Mouse (Mus musculus): ENCODE data around the gene Olfr424.
A peak's percentile ranks its signal among the peaks of the same experiment; 100 is the strongest.

Gene Olfr424

DNA sequence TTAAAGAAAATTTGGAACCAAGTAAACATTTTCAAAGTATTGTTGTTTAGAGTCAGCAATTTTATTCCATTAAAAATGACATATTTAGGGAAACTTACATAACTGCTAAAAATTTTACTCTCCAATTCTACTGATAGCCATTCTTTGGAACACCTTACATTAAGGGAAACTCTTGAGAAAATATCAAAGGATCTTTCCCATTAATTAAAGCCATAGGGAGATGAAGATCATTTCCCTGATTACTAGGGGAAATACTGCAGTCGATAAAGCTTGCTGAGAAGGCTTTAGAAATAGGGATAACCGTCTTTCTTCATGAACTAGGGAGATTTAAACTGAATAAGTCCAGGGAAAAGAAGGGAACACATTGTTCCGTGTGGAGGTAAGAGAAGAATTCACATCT, at the start of gene Olfr424:
Gene Olfr424 (plus strand): TSS at position 301 of the 400 bp plus-strand sequence.
- DNase-seq: no peak

DNA sequence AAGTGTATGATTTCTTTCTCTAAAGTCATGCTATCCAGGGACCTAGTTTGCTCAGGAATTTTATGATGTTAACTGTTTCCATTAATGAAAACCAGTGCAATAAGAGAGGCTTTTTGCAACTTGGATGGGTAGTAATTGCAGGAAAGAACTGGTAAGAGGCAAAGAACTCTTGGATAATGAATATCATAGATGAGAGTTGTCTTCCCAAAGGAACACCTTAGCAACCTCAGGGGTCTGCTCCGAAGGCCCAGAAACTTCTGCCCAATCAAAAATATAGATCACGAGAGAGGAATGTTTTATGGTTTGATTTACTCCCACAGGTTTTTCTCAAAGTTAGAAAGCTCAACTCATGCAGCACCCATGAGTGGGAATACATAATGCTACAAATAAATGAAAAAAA, 47.3 kb upstream of the Olfr424 start, which contains the start of gene Olfr429:
Gene Olfr429 (plus strand): TSS at position 301 of the 400 bp plus-strand sequence.
- no peak for DNase-seq

DNA sequence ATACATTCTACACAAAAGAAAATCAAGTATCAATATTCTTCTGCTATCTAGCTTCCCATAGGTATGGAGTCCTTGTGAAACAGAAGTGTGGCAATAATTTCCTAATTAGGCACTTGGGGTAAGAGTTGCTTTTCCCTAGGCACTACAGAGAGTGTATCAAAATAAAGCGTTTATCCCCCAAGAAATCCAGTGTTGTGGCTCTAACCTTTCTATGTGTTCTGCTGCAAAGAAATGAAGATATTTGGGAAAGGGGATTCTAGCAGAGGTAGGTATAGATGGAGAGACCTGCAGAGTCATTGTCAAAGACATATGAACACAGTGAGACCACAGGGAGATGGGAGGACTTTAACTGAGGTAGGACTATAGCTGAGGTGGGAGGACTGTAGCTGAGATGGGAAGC, 34.7 kb upstream of the Olfr424 start, which contains the start of gene Olfr427:
Gene Olfr427 (plus strand): TSS at position 301 of the 400 bp plus-strand sequence.
- DNase-seq: no peak

DNA sequence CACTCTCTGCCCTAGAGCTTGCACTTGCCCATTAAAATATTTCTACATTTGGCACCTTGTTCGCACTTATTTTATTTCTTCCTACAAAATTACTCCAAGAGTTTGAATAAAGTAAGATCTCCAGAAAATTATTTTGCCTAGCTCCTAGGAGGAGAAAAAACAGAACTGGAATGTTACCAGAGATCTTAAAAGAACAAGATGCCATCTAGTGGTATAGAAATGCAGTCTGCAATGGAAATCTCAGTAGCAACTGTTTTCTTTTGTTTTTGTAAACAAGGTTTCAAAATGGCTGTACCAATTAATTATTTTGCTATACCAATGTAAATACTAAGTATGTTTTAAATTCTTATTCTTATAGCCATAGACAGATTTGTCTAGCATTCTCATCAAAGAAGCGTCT, 27.6 kb upstream of the Olfr424 start:
- no peak for DNase-seq

DNA sequence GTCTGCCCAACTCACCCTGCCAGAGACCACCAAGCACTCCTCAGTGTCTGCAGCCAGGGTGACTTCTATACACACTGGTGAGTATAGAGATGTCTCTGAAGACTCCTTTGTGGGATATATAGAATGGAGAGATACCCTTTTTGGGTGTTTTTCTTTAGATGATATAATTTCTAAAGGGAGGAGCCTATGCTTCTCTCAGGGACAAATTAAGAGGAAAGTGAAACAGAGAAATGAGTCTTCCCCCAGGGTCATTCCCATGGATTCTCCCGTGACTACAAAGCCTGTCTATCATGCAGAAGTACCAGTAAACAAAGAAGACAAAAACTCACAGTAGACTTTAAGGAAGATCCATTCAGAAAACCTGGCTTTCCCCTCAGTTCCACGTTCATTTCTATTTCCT, 10.3 kb upstream of the Olfr424 start, which contains the start of gene Olfr231:
Gene Olfr231 (minus strand): TSS at position 101 of the 400 bp plus-strand sequence.
- DNase-seq: no peak

DNA sequence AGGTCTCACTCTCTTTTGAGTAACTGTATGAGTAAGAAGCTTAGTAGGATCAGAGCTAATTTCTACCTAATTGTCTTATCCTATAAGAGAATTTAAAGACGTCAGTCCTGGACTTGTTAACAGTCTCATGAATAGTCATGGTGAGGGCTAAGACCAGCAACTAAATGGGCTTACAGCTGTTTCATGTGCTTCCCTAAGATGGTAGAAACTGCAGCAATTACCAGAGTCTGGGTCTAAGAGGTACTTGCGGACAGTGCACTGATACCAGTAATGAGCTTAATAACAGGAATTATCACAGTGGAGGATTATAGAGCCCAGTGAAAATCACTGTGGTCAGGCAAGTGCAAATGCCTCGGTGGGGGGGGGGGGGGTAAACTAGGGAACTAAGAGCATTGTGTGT, 682 bp downstream of the Olfr424 start:
- DNase-seq: no peak

DNA sequence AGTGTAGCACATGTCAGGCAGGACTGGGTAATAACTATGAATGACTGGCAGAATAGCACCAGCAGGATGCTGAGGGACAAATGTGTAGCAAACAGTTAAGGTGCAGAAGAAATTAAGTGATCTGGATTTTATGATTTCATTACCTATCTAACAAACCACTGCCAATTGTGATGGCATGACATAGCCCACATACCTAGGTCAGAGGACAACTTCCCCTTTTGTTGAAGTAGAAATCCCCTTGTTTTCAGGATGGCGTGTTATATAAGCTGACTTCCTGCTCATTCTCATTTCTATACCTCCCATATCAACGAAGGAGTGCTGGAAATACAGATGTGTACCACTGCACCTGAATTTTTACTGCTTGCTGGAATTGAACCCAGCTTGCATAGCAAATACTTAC, 10.1 kb downstream of the Olfr424 start:
- DNase-seq: no peak

DNA sequence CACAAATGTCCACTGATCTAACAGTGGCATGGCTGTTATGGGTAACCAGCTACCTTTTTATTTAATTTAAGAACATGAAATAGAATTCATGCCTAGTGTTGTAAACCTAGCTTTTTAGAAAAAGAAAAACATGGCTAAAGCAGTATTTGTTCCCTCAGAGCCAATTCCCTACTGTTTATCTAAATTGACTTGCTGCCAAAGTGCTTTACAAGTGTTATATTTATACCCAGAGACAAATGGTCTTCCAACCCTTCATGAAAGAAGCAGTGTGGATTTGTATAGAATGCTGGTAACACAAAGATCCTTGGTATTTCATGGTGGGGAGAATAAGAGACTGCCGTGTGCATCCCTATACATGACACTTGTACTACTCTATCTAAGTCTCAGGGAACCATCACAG, 15.4 kb downstream of the Olfr424 start:
- no peak for DNase-seq

DNA sequence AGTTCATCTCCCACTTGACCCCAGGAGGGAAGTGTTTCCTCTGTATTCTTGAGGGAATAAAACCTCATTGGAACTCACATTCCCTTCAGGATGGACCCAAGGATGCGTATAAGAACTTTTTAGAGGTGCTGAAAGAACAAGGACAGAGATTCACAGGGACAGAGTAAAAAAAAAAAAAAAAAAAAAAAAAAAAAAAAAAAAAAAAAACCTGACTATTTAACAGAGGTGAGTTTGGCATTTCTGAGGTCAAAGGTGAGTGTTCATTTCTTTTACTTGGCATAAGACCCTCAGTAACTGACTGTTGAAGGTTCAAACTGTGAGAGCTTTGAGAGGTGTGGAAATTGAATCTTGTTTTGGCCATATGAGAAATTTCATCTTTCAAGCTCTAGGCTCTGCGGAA, 18.0 kb downstream of the Olfr424 start:
- DNase-seq: no peak

DNA sequence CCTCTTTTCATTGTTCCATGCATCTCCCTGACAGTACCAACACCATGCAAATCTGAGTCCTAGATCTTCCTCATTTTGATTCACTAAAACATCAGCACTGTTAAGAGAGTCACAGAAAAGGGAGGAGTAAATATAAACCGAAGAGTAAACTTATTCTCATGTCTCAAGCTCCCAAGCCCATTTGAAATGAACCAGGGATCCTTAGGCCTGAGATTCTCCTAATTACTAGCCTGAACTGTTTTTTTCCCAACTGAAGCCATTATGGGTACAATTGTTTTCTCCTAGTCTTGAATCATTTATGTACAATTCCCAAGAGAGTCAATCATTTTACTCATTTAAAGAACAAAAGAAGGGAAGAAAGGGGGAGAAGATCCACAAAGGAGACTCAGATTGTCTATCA, 24.0 kb downstream of the Olfr424 start, which contains the start of gene Olfr420:
Gene Olfr420 (plus strand): TSS at position 301 of the 400 bp plus-strand sequence.
- no peak for DNase-seq

DNA sequence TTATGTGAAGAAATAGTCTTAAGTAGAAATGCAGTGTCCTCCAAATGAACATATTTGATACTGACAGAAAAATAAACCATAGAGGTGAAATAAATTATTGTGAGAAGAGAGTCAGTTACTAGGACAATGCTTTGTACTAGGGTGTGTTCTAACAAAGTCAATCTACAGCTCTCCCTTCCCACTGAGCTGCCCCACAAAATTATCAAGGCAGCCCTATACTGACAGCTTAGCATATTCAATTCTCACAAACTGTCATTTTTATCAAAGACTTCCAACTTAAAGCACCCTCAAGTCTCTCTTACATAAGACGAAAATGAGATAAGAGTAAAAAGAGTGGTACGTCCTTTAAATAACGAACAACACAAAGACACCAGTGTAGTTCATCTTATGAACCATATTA, 26.3 kb downstream of the Olfr424 start:
- DNase-seq: no peak

DNA sequence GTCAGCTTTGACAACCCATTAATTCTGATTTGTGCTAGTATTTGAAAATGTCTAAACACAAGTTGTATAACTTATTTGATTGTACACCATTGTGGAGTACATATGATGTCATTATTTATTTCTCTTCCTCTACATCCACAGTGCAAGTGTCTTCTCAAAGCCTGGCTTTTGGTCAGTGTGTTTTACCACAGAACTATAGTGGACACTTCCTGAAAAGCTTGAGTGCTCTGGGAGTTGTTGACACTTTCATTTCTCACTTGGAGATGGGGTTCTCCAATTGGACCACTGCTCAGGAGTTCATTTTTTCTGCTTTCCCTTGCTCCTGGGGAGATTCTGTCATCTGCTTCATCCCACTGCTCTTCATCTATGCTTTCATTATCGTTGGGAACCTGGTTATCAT, 27.2 kb downstream of the Olfr424 start:
- DNase-seq: no peak

DNA sequence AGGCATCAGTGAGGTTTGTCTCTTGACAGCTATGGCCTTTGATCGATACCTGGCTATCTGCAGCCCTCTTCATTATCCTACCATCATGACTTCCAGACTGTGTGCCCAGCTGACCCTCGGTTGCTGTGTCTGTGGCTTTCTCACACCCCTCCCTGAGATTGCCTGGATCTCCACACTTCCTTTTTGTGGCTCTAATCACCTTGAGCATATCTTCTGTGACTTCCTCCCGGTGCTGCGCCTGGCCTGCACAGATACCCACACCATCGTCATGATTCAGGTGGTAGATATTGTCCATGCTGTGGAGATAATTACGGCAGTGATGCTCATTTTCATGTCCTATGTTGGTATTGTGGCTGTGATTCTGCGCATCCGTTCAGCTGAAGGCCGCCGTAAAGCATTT, 27.8 kb downstream of the Olfr424 start:
- no peak for DNase-seq

DNA sequence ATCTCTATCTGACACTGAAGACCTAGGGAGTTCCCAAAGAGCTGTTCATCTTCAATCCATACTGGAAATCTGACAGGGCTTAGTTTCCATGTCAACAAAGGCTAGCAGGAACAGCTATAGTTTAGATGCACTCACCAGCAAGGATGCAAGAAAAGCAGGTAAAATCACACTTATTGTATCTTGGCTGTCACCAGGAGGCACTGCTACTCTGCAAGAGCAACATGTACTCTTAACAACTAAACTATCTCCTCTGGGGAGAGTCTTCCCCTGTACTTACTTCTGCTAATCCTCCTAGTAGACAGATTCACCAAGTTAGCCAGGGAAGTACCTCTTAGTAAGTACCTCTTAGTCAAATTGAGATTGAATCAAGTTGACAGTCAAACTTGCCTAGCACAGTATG, 37.7 kb downstream of the Olfr424 start:
- DNase-seq: no peak

DNA sequence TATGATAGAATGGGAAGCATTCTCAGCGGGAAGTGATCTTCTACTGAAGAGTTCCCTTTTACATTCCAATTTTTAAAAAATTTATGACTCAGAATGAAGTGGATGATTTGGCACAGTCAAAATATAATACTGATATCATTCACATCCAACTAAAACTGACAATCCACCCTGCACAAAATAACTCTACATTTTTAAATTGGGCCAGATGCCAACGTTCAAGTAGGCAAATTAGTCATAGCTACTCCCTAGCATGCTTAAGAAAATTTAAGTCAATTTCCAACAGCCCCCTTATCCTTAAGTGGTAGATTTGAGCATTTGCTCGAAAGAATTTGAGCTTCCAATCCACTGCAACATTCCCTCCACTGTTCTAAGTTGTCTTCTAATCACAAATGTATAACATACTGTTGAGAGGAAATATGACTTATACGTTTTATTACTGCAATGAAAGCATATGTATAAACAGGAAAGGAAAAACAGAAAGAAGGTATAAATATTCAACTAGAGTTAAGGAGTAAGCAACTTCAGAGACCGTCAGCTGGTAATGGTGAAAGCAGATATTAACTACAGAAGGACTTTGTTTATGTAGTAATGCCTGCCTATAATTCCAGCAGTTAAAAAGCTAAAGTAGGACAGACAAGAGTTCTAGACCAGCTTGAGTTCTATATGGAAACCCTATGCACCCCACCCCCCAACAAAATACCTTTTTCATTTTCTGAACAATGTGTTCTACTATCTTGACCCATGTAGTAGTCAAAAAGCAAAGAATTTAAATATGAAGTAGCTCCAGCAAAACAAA, 39.6 kb downstream of the Olfr424 start:
- no peak for DNase-seq

DNA sequence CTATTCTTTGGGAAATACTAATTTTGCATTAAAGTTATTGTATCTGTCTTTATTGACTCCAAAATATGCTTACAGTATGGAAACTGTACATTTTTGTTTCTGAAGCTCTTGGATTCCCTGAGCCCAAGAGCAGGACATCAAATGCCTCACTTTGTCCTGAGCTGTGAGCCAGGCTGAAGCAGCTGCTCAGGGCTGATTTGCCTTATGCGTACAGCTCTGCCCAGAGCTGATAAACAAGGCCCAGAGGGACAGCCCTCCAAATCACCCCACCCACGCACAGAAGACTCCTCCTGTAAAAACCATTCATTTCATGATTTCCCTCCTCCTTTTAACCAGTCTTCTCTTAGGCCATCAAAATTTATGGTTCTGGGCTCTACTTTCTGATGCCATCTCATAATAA, 40.2 kb downstream of the Olfr424 start:
- peak in 1 of 2 experiments; percentile 1 for DNase-seq

DNA sequence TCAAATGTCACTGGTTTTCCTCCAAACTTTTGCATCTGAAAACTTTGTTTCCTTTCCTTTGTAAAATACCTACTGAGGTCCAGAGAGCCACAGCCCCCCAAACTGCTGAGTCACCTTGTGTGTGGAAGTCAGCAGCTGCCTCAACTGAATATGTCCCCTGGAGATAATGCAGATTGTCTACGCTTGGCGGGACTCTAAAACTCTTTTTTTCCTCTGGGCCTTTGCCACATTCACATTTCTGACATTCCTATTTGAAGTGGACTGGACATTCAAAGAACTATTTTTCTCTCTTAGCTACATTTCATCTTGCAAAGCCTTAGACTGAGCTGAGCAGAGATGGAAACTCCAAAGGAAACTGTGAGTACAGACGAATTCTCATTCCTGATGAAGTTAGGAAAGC, 41.3 kb downstream of the Olfr424 start, which contains the start of gene Spta1:
Gene Spta1 (plus strand): TSS at position 172 of the 400 bp plus-strand sequence.
- DNase-seq: no peak

All from lung, adult 18-20 months (tissue).